Mouse (Mus musculus) lung, embryonic 14.5 days (tissue): ENCODE data around the gene Prph2. TPM values are rescaled to one million over a fixed set of nuclear protein-coding genes. Genes with fewer than 3 reads are reported as not detected.

Experiments used
- ATAC-seq: fragments of 200-750 bp; cut with Nextera tagmentation; 2 replicates; pipeline ENCODE4 v1.8.0; 2017; ENCODE audit warnings: mild to moderate bottlenecking, moderate TSS enrichment, moderate library complexity; ENCODE audit not compliant: insufficient read depth
- DNase-seq: peaks from one replicate; pipeline ENCODE4 v3.0.0-alpha.2; 2015
- H3K27ac ChIP-seq: fragments of 300-500 bp; sonication (generic); 2 replicates; pipeline ENCODE4 v1.5.1; 2014; ENCODE audit warnings: low read depth, mild to moderate bottlenecking, moderate library complexity
- H3K27me3 ChIP-seq: fragments of 300-500 bp; sonication (generic); 2 replicates; pipeline ENCODE4 v1.6.1; 2014; ENCODE audit warnings: low read length, control low read depth; ENCODE audit not compliant: insufficient read depth
- H3K36me3 ChIP-seq: fragments of 300-500 bp; sonication (generic); 2 replicates; pipeline ENCODE4 v1.6.1; 2014; ENCODE audit warnings: control low read depth; ENCODE audit not compliant: insufficient read depth
- H3K4me1 ChIP-seq: fragments of 300-500 bp; sonication (generic); 2 replicates; pipeline ENCODE4 v1.6.1; 2014; ENCODE audit warnings: antibody characterized with exemption, control low read depth; ENCODE audit not compliant: insufficient read depth
- H3K4me2 ChIP-seq: fragments of 300-500 bp; sonication (generic); 2 replicates; pipeline ENCODE4 v1.6.1; 2014; ENCODE audit warnings: mild to moderate bottlenecking
- H3K4me3 ChIP-seq: fragments of 300-500 bp; sonication (generic); 2 replicates; pipeline ENCODE4 v1.5.1; 2014; ENCODE audit warnings: low read depth, low read length
- H3K9ac ChIP-seq: fragments of 300-500 bp; sonication (generic); 2 replicates; pipeline ENCODE4 v1.6.1; 2014
- H3K9me3 ChIP-seq: fragments of 300-500 bp; sonication (generic); 2 replicates; pipeline ENCODE4 v1.6.1; 2016; ENCODE audit warnings: low read depth, low read length, control low read depth
- CTCF ChIP-seq: IDR thresholded peaks from 2 replicates; pipeline ENCODE4 v1.5.1; 2016; ENCODE audit warnings: antibody characterized with exemption, low read depth
- WGBS: fragments of 180-500 bp; shearing (Covaris S2); extraction: QIAGEN DNeasy Blood & Tissue Kit; methylation state at CpG from one replicate; pipeline ENCODE4 v1.1.7; 2014; 5-methylcytosine and 5-hydroxymethylcytosine counted together
- polyA plus RNA-seq: library from polyadenylated mRNA; unstranded; fragments of >200 nt; fragmentation: Nextera tagmentation; extraction: Ambion mirVana; gene quantifications from 2 replicates; pipeline ENCODE4 v1.2.1, GENCODE M21; 2014

The Prph2 gene
- polyA plus RNA-seq, 1 experiment from 2014 or later, result not detected

DNA sequence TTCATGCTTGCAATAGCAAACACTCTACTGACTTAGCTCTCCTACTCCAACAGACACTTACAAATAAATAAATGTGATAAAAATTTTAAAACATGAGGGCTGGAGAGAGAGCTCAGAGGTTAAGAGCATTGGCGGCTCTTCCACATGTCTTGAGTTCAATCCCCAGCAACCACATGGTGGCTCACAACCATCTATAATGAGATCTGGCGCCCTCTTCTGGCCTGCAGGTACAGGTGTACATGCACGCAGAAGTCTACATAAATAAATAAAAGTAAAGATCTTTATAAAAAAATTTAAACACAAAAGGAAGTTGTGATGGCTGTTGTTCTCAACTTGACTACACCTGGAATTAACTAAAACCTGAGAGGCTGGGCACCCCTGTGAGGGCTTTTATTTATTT is 34.6 kb upstream of the Prph2 start:
- Histone ChIP-seq H3K9me3 (no peaks in the 10 kb centered on the region), H3K4me2 (no peak overlapping the region), H3K36me3 (no peaks in the 10 kb centered on the region), H3K9ac (no peak overlapping the region), H3K27ac (no peak overlapping the region), H3K4me3 (no peak overlapping the region), H3K4me1 (no peaks in the 10 kb centered on the region), H3K27me3 (no peaks in the 10 kb centered on the region)
- ATAC-seq (no peak), DNase-seq (no peak)
- TF ChIP-seq CTCF, result 0 out of 2 replicates have a peak, but pooled peaks have one; percentile 18
- 76% methylated on average over 3 of the region's 3 CpGs for WGBS

GRCm38 (mm10) chr17:46876371-46876950 is 33.8 kb upstream of the Prph2 start:
- H3K36me3 ChIP-seq, result no peaks in the 10 kb centered on the region
- ATAC-seq (no peak), DNase-seq (peak; percentile 24)
- no peak overlapping the region for H3K4me2 ChIP-seq
- no peaks in the 10 kb centered on the region for H3K9me3 ChIP-seq
- H3K27ac ChIP-seq, result no peak overlapping the region
- 55% methylated on average over 8 of the region's 8 CpGs for WGBS
- TF ChIP-seq CTCF, result no peak
- H3K27me3 ChIP-seq, result no peaks in the 10 kb centered on the region
- no peak overlapping the region for H3K4me3 ChIP-seq
- H3K9ac ChIP-seq, result no peak overlapping the region
- H3K4me1 ChIP-seq, result no peaks in the 10 kb centered on the region

- H3K9ac ChIP-seq, result no peak overlapping the region
- H3K9me3 ChIP-seq, result no peaks in the 10 kb centered on the region
- WGBS, result 77% methylated on average over 5 of the region's 5 CpGs
- H3K4me3 ChIP-seq, result no peak overlapping the region
- H3K4me2 ChIP-seq, result no peak overlapping the region
- H3K36me3 ChIP-seq, result no peaks in the 10 kb centered on the region
- no peak for ATAC-seq
- no peak overlapping the region for H3K27ac ChIP-seq
- DNase-seq, result no peak
- H3K27me3 ChIP-seq, result no peaks in the 10 kb centered on the region
- TF ChIP-seq CTCF, result no peak
- no peaks in the 10 kb centered on the region for H3K4me1 ChIP-seq
Measured at GRCm38 (mm10) chr17:46877061-46877460, 33.2 kb upstream of the Prph2 start.

DNA sequence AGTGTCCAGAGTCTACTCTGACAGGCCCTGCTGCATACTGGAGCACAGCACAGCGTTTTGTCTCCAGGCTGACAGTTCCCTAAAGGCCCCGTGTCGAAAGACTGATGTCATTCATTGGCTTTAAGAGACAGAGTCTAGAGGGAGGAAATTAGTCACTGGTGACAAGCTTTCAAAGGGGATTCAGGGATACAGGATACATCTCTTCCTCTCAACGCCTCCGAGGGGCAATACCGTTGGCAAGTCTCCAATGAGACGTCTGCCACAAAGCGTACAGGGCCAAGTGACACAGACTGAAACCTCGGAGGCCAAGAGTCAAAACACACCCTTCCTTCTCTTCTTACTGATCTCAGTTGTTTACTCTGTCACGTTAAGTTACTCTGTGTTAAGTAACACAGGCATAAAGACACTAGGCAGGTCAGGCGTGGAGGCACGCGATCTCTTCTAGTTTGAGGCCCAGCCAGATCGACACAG is 30.4 kb upstream of the Prph2 start:
- ATAC-seq (peak; percentile 67), DNase-seq (peak; percentile 86)
- Histone ChIP-seq H3K4me2 (no peak overlapping the region), H3K4me3 (no peak overlapping the region), H3K9me3 (no peaks in the 10 kb centered on the region), H3K27ac (peak overlapping the region; percentile 44; the same call in 1 of the 2 replicates), H3K27me3 (no peaks in the 10 kb centered on the region), H3K4me1 (0 out of 2 replicates have a peak, but pooled peaks cover 3% of the 10 kb centered on the region), H3K36me3 (no peaks in the 10 kb centered on the region), H3K9ac (no peak overlapping the region)
- TF ChIP-seq CTCF, result no peak
- WGBS, result 16% methylated on average over 14 of the region's 14 CpGs

DNA sequence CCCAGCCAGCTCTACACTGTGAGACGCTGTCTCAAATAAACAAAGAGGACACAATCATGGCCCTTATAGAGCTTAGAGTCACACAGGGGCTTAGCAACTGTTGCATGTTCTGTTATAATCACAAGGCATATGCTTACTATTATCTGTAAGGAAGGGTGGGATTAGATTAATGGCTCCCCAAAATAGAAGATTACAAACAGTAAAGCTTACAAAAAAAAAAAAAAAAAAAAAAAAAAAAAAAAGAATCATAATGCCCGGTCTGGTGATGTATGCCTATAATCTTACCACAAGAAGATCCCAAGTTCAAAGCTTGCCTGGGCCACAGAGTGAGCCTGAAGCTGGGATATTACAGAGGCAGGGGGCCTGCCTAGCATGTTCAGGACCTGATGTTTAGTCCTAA is 29.9 kb upstream of the Prph2 start:
- WGBS, result 42% methylated on average over 2 of the region's 2 CpGs
- H3K4me3 ChIP-seq, result no peak overlapping the region
- H3K4me1 ChIP-seq, result 0 out of 2 replicates have a peak, but pooled peaks cover 3% of the 10 kb centered on the region
- no peak for TF ChIP-seq CTCF
- H3K36me3 ChIP-seq, result no peaks in the 10 kb centered on the region
- no peaks in the 10 kb centered on the region for H3K9me3 ChIP-seq
- peak overlapping the region; percentile 44; the same call in 1 of the 2 replicates for H3K27ac ChIP-seq
- H3K27me3 ChIP-seq, result no peaks in the 10 kb centered on the region
- H3K4me2 ChIP-seq, result no peak overlapping the region
- DNase-seq (peak; percentile 24), ATAC-seq (no peak)
- H3K9ac ChIP-seq, result no peak overlapping the region

DNA sequence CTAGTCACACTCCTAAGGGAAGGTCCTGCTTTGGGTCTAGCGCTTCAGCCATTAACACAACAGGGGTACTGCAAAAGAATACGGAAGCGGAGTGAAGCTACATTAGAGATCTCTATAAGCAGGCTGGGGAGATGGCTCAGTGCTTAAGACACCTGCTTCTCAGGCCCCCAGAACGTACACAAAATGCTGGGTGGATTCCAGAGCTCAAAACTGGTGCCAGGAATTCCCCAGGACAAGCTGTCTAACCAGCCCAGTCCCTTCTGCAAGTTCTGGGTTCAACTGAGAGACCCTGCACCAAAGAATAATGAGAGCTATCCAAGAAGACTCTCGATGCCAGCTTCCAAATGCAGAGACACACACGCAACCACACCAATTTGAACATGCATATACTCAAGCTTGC is 28.5 kb upstream of the Prph2 start:
- no peak for TF ChIP-seq CTCF
- Histone ChIP-seq H3K4me1 (peaks cover 11% of the 10 kb centered on the region), H3K27ac (no peak overlapping the region), H3K27me3 (no peaks in the 10 kb centered on the region), H3K9me3 (no peaks in the 10 kb centered on the region), H3K36me3 (no peaks in the 10 kb centered on the region), H3K4me3 (no peak overlapping the region), H3K9ac (no peak overlapping the region), H3K4me2 (no peak overlapping the region)
- DNase-seq (no peak), ATAC-seq (no peak)
- 83% methylated on average over 6 of the region's 6 CpGs for WGBS

GRCm38 (mm10) chr17:46883107-46883506 is 27.2 kb upstream of the Prph2 start:
- peaks cover 11% of the 10 kb centered on the region for H3K4me1 ChIP-seq
- H3K9me3 ChIP-seq, result no peaks in the 10 kb centered on the region
- H3K27ac ChIP-seq, result no peak overlapping the region
- no peak overlapping the region for H3K4me2 ChIP-seq
- no peak overlapping the region for H3K4me3 ChIP-seq
- no peaks in the 10 kb centered on the region for H3K36me3 ChIP-seq
- no peak overlapping the region for H3K9ac ChIP-seq
- H3K27me3 ChIP-seq, result no peaks in the 10 kb centered on the region
- ATAC-seq (no peak), DNase-seq (no peak)
- no peak for TF ChIP-seq CTCF
- 64% methylated on average over 9 of the region's 9 CpGs for WGBS
